Mouse (Mus musculus) MEL (cell line): ENCODE data around the gene Foxd1.

ENCODE experiments used
- MXI1 ChIP-seq: IDR thresholded peaks from 2 replicates; pipeline ENCODE4 v1.6.1; 2011; ENCODE audit warnings: mild to moderate bottlenecking, low read depth, low read length, improper control_type of control experiment
- POLR2A ChIP-seq, 2 experiments: IDR thresholded peaks; 2 replicates each; pipeline ENCODE4 v1.6.1; 2011 to 2012; ENCODE audit warnings: low read length in 2 of 2, mild to moderate bottlenecking in 2 of 2, control low read depth in 1 of 2, improper control_type of control experiment in 1 of 2, low read depth in 1 of 2, moderate library complexity in 1 of 2; ENCODE audit not compliant: control insufficient read depth in 1 of 2, insufficient read depth in 1 of 2, poor library complexity in 1 of 2
- RAD21 ChIP-seq: IDR thresholded peaks from 2 replicates; pipeline ENCODE4 v1.6.1; 2011; ENCODE audit warnings: mild to moderate bottlenecking, low read depth, low read length, improper control_type of control experiment
- ZC3H11A ChIP-seq: IDR thresholded peaks from 2 replicates; pipeline ENCODE4 v1.6.1; 2012; ENCODE audit warnings: low read depth, mild to moderate bottlenecking, inconsistent platforms, low read length, improper control_type of control experiment

GRCm38 (mm10) chr13:98354090-98354801, at the start of gene Foxd1:
- TF ChIP-seq POLR2A (IDR thresholded peaks at IDR 0.05; ENCODE audit: control insufficient read depth in 1 of 2, insufficient read depth in 1 of 2, low read depth in 1 of 2, low read length in 2 of 2, poor library complexity in 1 of 2) (no peak), MXI1 (no peak), RAD21 (no peak), ZC3H11A (no peak)
